ENCODE assay signal across 8 mouse cellular contexts in the genomic region with DNA sequence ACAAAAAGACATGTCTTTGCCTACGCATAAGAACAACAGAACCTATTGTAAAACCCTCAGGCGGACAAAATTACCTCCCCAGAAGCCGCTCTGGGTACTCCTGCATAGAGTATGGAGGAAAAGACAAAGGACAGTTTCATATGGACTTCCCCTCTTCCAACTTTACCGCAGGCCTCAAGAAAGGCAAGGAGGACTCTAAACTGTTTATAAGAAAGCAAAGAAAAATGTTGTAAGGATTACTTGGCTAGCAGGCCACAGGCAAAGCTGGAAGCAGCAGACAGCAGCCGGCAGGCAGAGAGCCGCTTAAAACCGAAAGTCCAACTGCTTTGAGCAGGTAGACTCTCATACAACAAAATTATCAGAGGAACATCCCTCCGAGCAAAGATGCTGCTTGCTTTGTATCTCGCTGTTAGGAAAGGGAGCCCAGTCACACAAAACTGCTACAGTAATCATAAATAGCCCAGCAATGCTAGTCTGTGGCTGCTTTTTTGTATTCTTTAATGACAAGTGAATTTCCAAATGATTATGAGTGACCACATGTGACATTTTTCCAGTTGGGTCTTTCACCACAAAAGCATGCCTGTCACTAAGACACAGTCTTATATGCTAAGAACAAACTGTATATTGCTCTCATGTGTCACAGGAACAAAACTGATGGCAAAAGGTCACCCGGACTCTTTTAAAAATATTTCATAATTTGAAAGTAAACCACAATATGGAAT. TPM values are rescaled to one million over a fixed set of nuclear protein-coding genes. Genes with fewer than 3 reads are reported as not detected.
A peak's percentile ranks its signal among the peaks of the same experiment; 100 is the strongest.
DNase-seq lines count a peak whose midpoint lies in the region; ATAC-seq and TF ChIP-seq lines count a peak whose summit lies in the region.

No protein-coding gene starts in this region.

- peaks cover 8% of the 10 kb centered on the region for H3K4me1 ChIP-seq in embryonic facial prominence, embryonic 14.5 days (ENCODE audit: control insufficient read depth, insufficient read depth, low read length)
- peaks cover 17% of the 10 kb centered on the region for H3K4me1 ChIP-seq in limb, embryonic 14.5 days (ENCODE audit: control insufficient read depth, insufficient read depth, low read length)
- peaks cover 10% of the 10 kb centered on the region; the same call in 1 of the 2 replicates for H3K4me1 ChIP-seq in stomach, embryonic 15.5 days

- peak overlapping the region; percentile 27 for H3K4me2 ChIP-seq in embryonic facial prominence, embryonic 14.5 days (ENCODE audit: low read depth, low read length)
- H3K4me2 ChIP-seq in limb, embryonic 14.5 days (replicated peaks; ENCODE audit: low read depth, low read length, severe bottlenecking): peak overlapping the region; percentile 22; the same call in 1 of the 2 replicates
- H3K4me2 ChIP-seq in stomach, embryonic 15.5 days: peak overlapping the region; percentile 67

- H3K4me3 ChIP-seq in embryonic facial prominence, embryonic 14.5 days (ENCODE audit: low read depth, low read length): no peak overlapping the region
- no peak overlapping the region for H3K4me3 ChIP-seq in limb, embryonic 14.5 days (replicated peaks; ENCODE audit: low read length)
- no peak overlapping the region for H3K4me3 ChIP-seq in stomach, embryonic 15.5 days (replicated peaks)

- H3K36me3 ChIP-seq in embryonic facial prominence, embryonic 14.5 days (ENCODE audit: control insufficient read depth, insufficient read depth, low read length): no peaks in the 10 kb centered on the region
- no peaks in the 10 kb centered on the region for H3K36me3 ChIP-seq in limb, embryonic 14.5 days (ENCODE audit: control insufficient read depth, insufficient read depth, low read length)
- no peaks in the 10 kb centered on the region for H3K36me3 ChIP-seq in stomach, embryonic 15.5 days

- H3K27me3 ChIP-seq in embryonic facial prominence, embryonic 14.5 days (replicated peaks; ENCODE audit: control insufficient read depth, insufficient read depth, low read length): peaks cover 6% of the 10 kb centered on the region; the same call in 1 of the 2 replicates
- H3K27me3 ChIP-seq in limb, embryonic 14.5 days (ENCODE audit: control insufficient read depth, insufficient read depth, low read length): no peaks in the 10 kb centered on the region; the same call in 1 of the 2 replicates
- H3K27me3 ChIP-seq in stomach, embryonic 15.5 days (replicated peaks): no peaks in the 10 kb centered on the region

- no peak for TF ChIP-seq POLR2A in limb, embryonic 14.5 days (IDR thresholded peaks at IDR 0.05; ENCODE audit: borderline replicate concordance, extremely low read depth, insufficient read depth, insufficient read length)

- H3K9ac ChIP-seq in embryonic facial prominence, embryonic 14.5 days (ENCODE audit: low read depth, low read length): no peak overlapping the region
- H3K9ac ChIP-seq in limb, embryonic 14.5 days (ENCODE audit: low read depth, low read length, severe bottlenecking): no peak overlapping the region
- H3K9ac ChIP-seq in stomach, embryonic 15.5 days: no peak overlapping the region

- 52% methylated on average over 10 of the region's 10 CpGs for WGBS in embryonic facial prominence, embryonic 14.5 days
- WGBS in limb, embryonic 14.5 days: 66% methylated on average over 10 of the region's 10 CpGs
- 50% methylated on average over 10 of the region's 10 CpGs for WGBS in stomach, embryonic 15.5 days

- peak; percentile 28 for DNase-seq in ovary, postnatal 36 days (ENCODE audit: low spot score)
- DNase-seq in ovary, postnatal 10 days (ENCODE audit: low spot score): no peak
- DNase-seq in embryonic facial prominence, embryonic 14.5 days (ENCODE audit: low spot score): no peak
- DNase-seq in limb, embryonic 14.5 days (ENCODE audit: low spot score): no peak
- no peak for DNase-seq in layer of hippocampus, postnatal 14 days (ENCODE audit: low spot score in 2 of 2)
- no peak for DNase-seq in ovary, postnatal 14 days (ENCODE audit: low spot score)
- no peak for DNase-seq in embryo, embryonic 10.5 days (ENCODE audit: low spot score)

- H3K9me3 ChIP-seq in embryonic facial prominence, embryonic 14.5 days (ENCODE audit: control insufficient read depth, low read length): no peaks in the 10 kb centered on the region
- no peaks in the 10 kb centered on the region for H3K9me3 ChIP-seq in limb, embryonic 14.5 days (ENCODE audit: control insufficient read depth, low read length)
- no peaks in the 10 kb centered on the region for H3K9me3 ChIP-seq in stomach, embryonic 15.5 days

- no peak overlapping the region for H3K27ac ChIP-seq in embryonic facial prominence, embryonic 14.5 days (replicated peaks; ENCODE audit: low read depth, low read length)
- H3K27ac ChIP-seq in limb, embryonic 14.5 days (replicated peaks; ENCODE audit: low read depth, low read length): no peak overlapping the region
- H3K27ac ChIP-seq in stomach, embryonic 15.5 days: peak overlapping the region; percentile 42

- no peak for ATAC-seq in embryonic facial prominence, embryonic 14.5 days (ENCODE audit: low read depth)
- ATAC-seq in limb, embryonic 14.5 days (ENCODE audit: low FRiP score, low read depth): no peak
- no peak for ATAC-seq in stomach, embryonic 15.5 days (ENCODE audit: insufficient read depth, low FRiP score, low read depth)

RNA-seq across cellular contexts. Expression of a gene that starts 57.7 kb away (rescaled TPM):
- 10.4 and 11.0 TPM in 2 replicates for polyA plus RNA-seq in embryonic facial prominence, embryonic 14.5 days (2014; fragmentation: Nextera tagmentation; extraction: Ambion mirVana)
- polyA plus RNA-seq in limb, embryonic 14.5 days (2012; rRNA removed): 8.1 and 9.8 TPM in 2 replicates
- polyA plus RNA-seq in limb, embryonic 14.5 days (2014; fragmentation: Nextera tagmentation; extraction: Ambion mirVana): 10.4 and 11.7 TPM in 2 replicates
- 11.4 and 11.7 TPM in 2 replicates for polyA plus RNA-seq in stomach, embryonic 15.5 days (2015; fragmentation: Nextera tagmentation; extraction: Ambion mirVana)
- 1 to 10 TPM; 6.6 TPM for total RNA-seq in layer of hippocampus, postnatal 14 days (2021)
